Mouse (Mus musculus): Measurements from ENCODE around the gene Map1b. TPM values are rescaled to one million over a fixed set of nuclear protein-coding genes. Genes with fewer than 3 reads are reported as not detected.

Gene Map1b
- total RNA-seq (2023; ENCODE audit: inconsistent age), result 0.06 TPM in 1 of 4 replicates, not detected in the others

GRCm38 (mm10) chr13:99516448-99516881, at the start of gene Map1b:
Gene Map1b (minus strand): TSS chr13:99516540.

Other genes with a start within 250 kb of the Map1b start
- 31.9 to 35.6 TPM (median 34.0 TPM) in 4 replicates for gene Ptcd2, start 171.8 kb downstream of the Map1b start, total RNA-seq (2023; ENCODE audit: inconsistent age)
- gene Mrps27, start 171.8 kb downstream of the Map1b start, total RNA-seq (2023; ENCODE audit: inconsistent age), result 11.0 to 19.9 TPM (median 14.0 TPM) in 4 replicates

Measured in B cell, adult (primary cell).